ENCODE assay signal across 8 mouse cellular contexts in the genomic region with DNA sequence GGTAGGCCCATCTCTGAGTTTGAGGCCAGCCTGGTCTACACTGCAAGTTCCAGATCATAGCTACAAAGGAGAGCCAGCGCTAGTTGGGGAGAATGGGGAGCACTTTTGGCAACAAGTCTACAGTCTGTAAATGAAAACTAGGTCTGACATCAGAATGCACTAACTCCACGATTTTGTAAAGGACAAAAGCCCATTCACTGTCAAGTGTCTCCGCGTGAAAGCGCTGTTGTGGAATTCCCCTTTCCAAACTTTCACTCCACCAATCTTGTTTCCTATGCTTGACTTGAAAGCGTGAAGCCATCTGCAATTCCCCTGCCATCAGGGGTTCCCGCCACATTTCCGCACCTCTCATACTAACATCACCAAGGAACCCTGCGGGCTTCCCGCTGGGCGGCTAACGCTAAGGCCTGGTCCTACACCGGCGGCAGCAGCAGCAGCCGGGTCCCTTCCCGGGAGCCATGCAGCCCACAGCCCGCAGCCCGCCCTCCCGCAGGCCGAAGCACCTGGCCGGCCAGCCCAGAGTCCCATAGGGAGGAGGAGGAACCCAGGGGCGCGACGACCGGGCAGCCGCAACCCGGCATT. TPM values are rescaled to one million over a fixed set of nuclear protein-coding genes. Genes with fewer than 3 reads are reported as not detected.
A peak's percentile ranks its signal among the peaks of the same experiment; 100 is the strongest.
DNase-seq lines count a peak whose midpoint lies in the region; ATAC-seq and TF ChIP-seq lines count a peak whose summit lies in the region.

No protein-coding gene starts in this region.

- H3K9me3 ChIP-seq in kidney, embryonic 16.5 days (ENCODE audit: low read length): no peaks in the 10 kb centered on the region
- H3K9me3 ChIP-seq in E14TG2a.4 (ENCODE audit: low read length): no peaks in the 10 kb centered on the region
- no peaks in the 10 kb centered on the region for H3K9me3 ChIP-seq in hindbrain, embryonic 14.5 days (ENCODE audit: control insufficient read depth, low read length)
- H3K9me3 ChIP-seq in midbrain, embryonic 10.5 days (replicated peaks): no peaks in the 10 kb centered on the region

- peak overlapping the region; percentile 97 for H3K27ac ChIP-seq in kidney, embryonic 16.5 days (ENCODE audit: low read length)
- peak overlapping the region; percentile 97 for H3K27ac ChIP-seq in hindbrain, embryonic 14.5 days
- peak overlapping the region; percentile 100 for H3K27ac ChIP-seq in midbrain, embryonic 10.5 days (replicated peaks)

- no peak for TF ChIP-seq CTCF in E14TG2a.4 (conservative IDR thresholded peaks at IDR 0.05; ENCODE audit: low read length)

- WGBS in kidney, embryonic 16.5 days: under 1% methylated on average over 27 of the region's 27 CpGs
- 1% methylated on average over 27 of the region's 27 CpGs for WGBS in hindbrain, embryonic 14.5 days
- 1% methylated on average over 27 of the region's 27 CpGs for WGBS in midbrain, embryonic 10.5 days

- peak overlapping the region; percentile 58 for H3K4me2 ChIP-seq in kidney, embryonic 16.5 days (replicated peaks; ENCODE audit: low read depth, low read length)
- H3K4me2 ChIP-seq in hindbrain, embryonic 14.5 days (replicated peaks): peak overlapping the region; percentile 74

- H3K4me1 ChIP-seq in kidney, embryonic 16.5 days (ENCODE audit: insufficient read depth, low read length): peaks cover 24% of the 10 kb centered on the region
- H3K4me1 ChIP-seq in E14TG2a.4 (replicated peaks; ENCODE audit: low read depth, low read length): peaks cover 47% of the 10 kb centered on the region
- H3K4me1 ChIP-seq in hindbrain, embryonic 14.5 days (replicated peaks; ENCODE audit: control insufficient read depth, insufficient read depth, low read length): peaks cover 16% of the 10 kb centered on the region
- H3K4me1 ChIP-seq in midbrain, embryonic 10.5 days: peaks cover 27% of the 10 kb centered on the region

- H3K36me3 ChIP-seq in kidney, embryonic 16.5 days (ENCODE audit: insufficient read depth, low read length): no peaks in the 10 kb centered on the region
- peaks cover 12% of the 10 kb centered on the region for H3K36me3 ChIP-seq in E14TG2a.4 (ENCODE audit: insufficient read depth, low read length)
- H3K36me3 ChIP-seq in hindbrain, embryonic 14.5 days (replicated peaks; ENCODE audit: control insufficient read depth, insufficient read depth): no peaks in the 10 kb centered on the region
- peaks cover 10% of the 10 kb centered on the region; the same call in 1 of the 2 replicates for H3K36me3 ChIP-seq in midbrain, embryonic 10.5 days

- ATAC-seq in kidney, embryonic 16.5 days (ENCODE audit: low FRiP score, low TSS enrichment): no peak; the same call in 1 of the 2 replicates
- peak; percentile 64; the same call in 1 of the 2 replicates for ATAC-seq in hindbrain, embryonic 14.5 days (ENCODE audit: low FRiP score)
- ATAC-seq in granulocyte monocyte progenitor cell, adult 5-6 weeks (replicated peaks; ENCODE audit: poor library complexity, severe bottlenecking): no peak

- no peaks in the 10 kb centered on the region for H3K27me3 ChIP-seq in kidney, embryonic 16.5 days (ENCODE audit: insufficient read depth, low read length)
- H3K27me3 ChIP-seq in E14TG2a.4 (ENCODE audit: insufficient read depth, low read length): no peaks in the 10 kb centered on the region
- no peaks in the 10 kb centered on the region for H3K27me3 ChIP-seq in hindbrain, embryonic 14.5 days (ENCODE audit: control insufficient read depth, insufficient read depth, low read length)
- H3K27me3 ChIP-seq in midbrain, embryonic 10.5 days (ENCODE audit: low read depth, poor library complexity, severe bottlenecking): no peaks in the 10 kb centered on the region

- H3K9ac ChIP-seq in kidney, embryonic 16.5 days (replicated peaks; ENCODE audit: low read length): peak overlapping the region; percentile 99
- H3K9ac ChIP-seq in hindbrain, embryonic 14.5 days: peak overlapping the region; percentile 97

- no peak for DNase-seq in kidney, postnatal 14 days
- DNase-seq in c-Kit-negative CD71-positive TER-119-positive erythroid progenitor cells, embryonic 14.5 days (ENCODE audit: low read depth, low spot score): peak; percentile 41
- DNase-seq in hindbrain, embryonic 14.5 days (ENCODE audit: low spot score): peak; percentile 60
- no peak for DNase-seq in midbrain, embryonic 10.5 days (ENCODE audit: low spot score)
- no peak for DNase-seq in spleen, postnatal 14 days (ENCODE audit: low spot score in 2 of 2)

- H3K4me3 ChIP-seq in kidney, embryonic 16.5 days (ENCODE audit: low read length): peak overlapping the region; percentile 94
- H3K4me3 ChIP-seq in E14TG2a.4 (replicated peaks; ENCODE audit: low read length): peak overlapping the region; percentile 92
- peak overlapping the region; percentile 86 for H3K4me3 ChIP-seq in hindbrain, embryonic 14.5 days (replicated peaks; ENCODE audit: low read length)
- H3K4me3 ChIP-seq in midbrain, embryonic 10.5 days: peak overlapping the region; percentile 86

RNA-seq across cellular contexts. Expression of a gene that starts 0.6 kb away (rescaled TPM):
- polyA plus RNA-seq in kidney, embryonic 16.5 days (2015; fragmentation: Nextera tagmentation; extraction: Ambion mirVana): 171 and 179 TPM in 2 replicates
- polyA plus RNA-seq in hindbrain, embryonic 14.5 days (2014; fragmentation: Nextera tagmentation; extraction: Ambion mirVana): 142 and 184 TPM in 2 replicates
- 172 and 188 TPM in 2 replicates for polyA plus RNA-seq in midbrain, embryonic 10.5 days (2016; fragmentation: Nextera tagmentation; extraction: Ambion mirVana)
- total RNA-seq in granulocyte monocyte progenitor cell, adult 5-6 weeks (2014; fragmentation: Nextera tagmentation): 111 and 222 TPM in 2 replicates
- total RNA-seq in granulocyte monocyte progenitor cell, adult 5-6 weeks (2017): 120 and 157 TPM in 2 replicates

RNA-seq across cellular contexts. Expression of a gene that starts 0.8 kb away (rescaled TPM):
- polyA plus RNA-seq in kidney, embryonic 16.5 days (2015; fragmentation: Nextera tagmentation; extraction: Ambion mirVana): 56.5 and 60.6 TPM in 2 replicates
- 31.3 and 35.7 TPM in 2 replicates for polyA plus RNA-seq in hindbrain, embryonic 14.5 days (2014; fragmentation: Nextera tagmentation; extraction: Ambion mirVana)
- 54.1 and 65.9 TPM in 2 replicates for polyA plus RNA-seq in midbrain, embryonic 10.5 days (2016; fragmentation: Nextera tagmentation; extraction: Ambion mirVana)
- 35.8 and 36.3 TPM in 2 replicates for total RNA-seq in granulocyte monocyte progenitor cell, adult 5-6 weeks (2014; fragmentation: Nextera tagmentation)
- total RNA-seq in granulocyte monocyte progenitor cell, adult 5-6 weeks (2017): 43.3 TPM in 2 replicates

Comparison
In these comparisons a context has a peak if more than half of its experiments do, and no peak if none do; other contexts are left out.
1. DNase-seq: peak in c-Kit-negative CD71-positive TER-119-positive erythroid progenitor cells, embryonic 14.5 days (single experiment) and hindbrain, embryonic 14.5 days (single experiment); none in kidney, postnatal 14 days (single experiment), midbrain, embryonic 10.5 days (single experiment) and spleen, postnatal 14 days (0 of 2).
2. Peak in every context shown above with its lines, with median percentiles within 50 percentile points of each other: H3K27ac ChIP-seq and H3K4me3 ChIP-seq.